In genomic region chr3:126989936-126990335, GRCm38 (mm10) we compare ENCODE assay signal across 15 mouse cellular contexts.
A peak's percentile ranks its signal among the peaks of the same experiment; 100 is the strongest.
DNase-seq lines count a peak whose midpoint lies in the region; ATAC-seq and TF ChIP-seq lines count a peak whose summit lies in the region.
"Had no signal": no experiment of that assay in that cellular context is flagged by ENCODE, and none has a peak within 500 bp of the region (broad histone marks: within the 10 kb centered on the region; RNA-seq: fewer than 3 reads in every experiment).

No protein-coding gene starts in this region.

- ATAC-seq in heart, embryonic 11.5 days (replicated peaks; ENCODE audit: insufficient number of reproducible peaks, low FRiP score, low TSS enrichment): no peak
- ATAC-seq: forebrain, embryonic 16.5 days; hindbrain, postnatal 0 days had no signal

- DNase-seq in heart, adult 18-20 months: peak; percentile 64 to 78
- peak; percentile 83 for DNase-seq in Muller cell, postnatal 12 days (ENCODE audit: inconsistent ontology term)
- peak; percentile 66 to 71 for DNase-seq in adrenal gland, postnatal 36 days
- DNase-seq in left cerebral cortex, postnatal 36 days (ENCODE audit: low spot score in 2 of 2): no peak
- DNase-seq in thymus, adult 18-20 months: no peak
- DNase-seq in B cell, adult 2 months: no peak
- DNase-seq: right cerebral cortex, adult 18-20 months had no signal

- H3K27ac ChIP-seq in heart, embryonic 11.5 days (ENCODE audit: low read depth, low read length): no peak overlapping the region
- H3K27ac ChIP-seq in cortical plate, adult 2 months (ENCODE audit: insufficient read depth, low read length): peak overlapping the region; percentile 67; the same call in 1 of the 2 replicates
- H3K27ac ChIP-seq: heart, adult 2 months; hindbrain, postnatal 0 days; limb, embryonic 13.5 days; lung, embryonic 15.5 days; midbrain, embryonic 10.5 days had no signal

- WGBS in heart, embryonic 11.5 days (ENCODE audit: insufficient replicate concordance): 81% methylated on average over 3 of the region's 3 CpGs

- TF ChIP-seq CTCF in cortical plate, adult 2 months (IDR thresholded peaks at IDR 0.05; ENCODE audit: extremely low read depth, insufficient read depth, low read length): no peak

- H3K4me3 ChIP-seq in heart, embryonic 11.5 days (ENCODE audit: low read depth, low read length): no peak overlapping the region
- H3K4me3 ChIP-seq in cortical plate, adult 2 months (ENCODE audit: insufficient read depth, low read length): no peak overlapping the region
- H3K4me3 ChIP-seq: heart, adult 2 months; limb, embryonic 13.5 days; lung, embryonic 15.5 days; midbrain, embryonic 10.5 days had no signal

- H3K9ac ChIP-seq in heart, embryonic 11.5 days (ENCODE audit: low read depth, low read length): no peak overlapping the region
- H3K9ac ChIP-seq: limb, embryonic 13.5 days; lung, embryonic 15.5 days had no signal

- intact Hi-C loops in left cerebral cortex, postnatal 36 days (cut with DNase I): no loop called here

- no peak overlapping the region for H3K4me2 ChIP-seq in heart, embryonic 11.5 days
- H3K4me2 ChIP-seq: limb, embryonic 13.5 days; lung, embryonic 15.5 days had no signal

- H3K9me3 ChIP-seq in heart, embryonic 11.5 days (replicated peaks; ENCODE audit: control insufficient read depth, low read length): no peaks in the 10 kb centered on the region
- H3K9me3 ChIP-seq: limb, embryonic 13.5 days; lung, embryonic 15.5 days; midbrain, embryonic 10.5 days had no signal

- H3K27me3 ChIP-seq in heart, embryonic 11.5 days (ENCODE audit: control insufficient read depth, insufficient read depth, low read length): no peaks in the 10 kb centered on the region
- H3K27me3 ChIP-seq: limb, embryonic 13.5 days; lung, embryonic 15.5 days had no signal

- H3K36me3 ChIP-seq in heart, embryonic 11.5 days (ENCODE audit: control insufficient read depth, insufficient read depth, low read length): no peaks in the 10 kb centered on the region
- H3K36me3 ChIP-seq: limb, embryonic 13.5 days; lung, embryonic 15.5 days had no signal

- TF ChIP-seq POLR2A in cortical plate, adult 2 months (IDR thresholded peaks at IDR 0.05; ENCODE audit: extremely low read depth, insufficient read depth, low read length): no peak

- H3K4me1 ChIP-seq in heart, embryonic 11.5 days (ENCODE audit: control insufficient read depth, insufficient read depth, low read length): no peaks in the 10 kb centered on the region
- H3K4me1 ChIP-seq in cortical plate, adult 2 months (ENCODE audit: control insufficient read depth, insufficient read depth, low read length): peaks cover 6% of the 10 kb centered on the region; the same call in 1 of the 2 replicates
- H3K4me1 ChIP-seq: limb, embryonic 13.5 days; lung, embryonic 15.5 days had no signal

Comparison
In these comparisons a context has a peak if more than half of its experiments do, and no peak if none do; other contexts are left out.
1. DNase-seq: peak in heart, adult 18-20 months (2 of 2), Muller cell, postnatal 12 days (single experiment) and adrenal gland, postnatal 36 days (2 of 2); none in left cerebral cortex, postnatal 36 days (0 of 2), thymus, adult 18-20 months (0 of 2) and B cell, adult 2 months (0 of 2).